Mouse (Mus musculus): ENCODE results near the gene Otop1.

DNA sequence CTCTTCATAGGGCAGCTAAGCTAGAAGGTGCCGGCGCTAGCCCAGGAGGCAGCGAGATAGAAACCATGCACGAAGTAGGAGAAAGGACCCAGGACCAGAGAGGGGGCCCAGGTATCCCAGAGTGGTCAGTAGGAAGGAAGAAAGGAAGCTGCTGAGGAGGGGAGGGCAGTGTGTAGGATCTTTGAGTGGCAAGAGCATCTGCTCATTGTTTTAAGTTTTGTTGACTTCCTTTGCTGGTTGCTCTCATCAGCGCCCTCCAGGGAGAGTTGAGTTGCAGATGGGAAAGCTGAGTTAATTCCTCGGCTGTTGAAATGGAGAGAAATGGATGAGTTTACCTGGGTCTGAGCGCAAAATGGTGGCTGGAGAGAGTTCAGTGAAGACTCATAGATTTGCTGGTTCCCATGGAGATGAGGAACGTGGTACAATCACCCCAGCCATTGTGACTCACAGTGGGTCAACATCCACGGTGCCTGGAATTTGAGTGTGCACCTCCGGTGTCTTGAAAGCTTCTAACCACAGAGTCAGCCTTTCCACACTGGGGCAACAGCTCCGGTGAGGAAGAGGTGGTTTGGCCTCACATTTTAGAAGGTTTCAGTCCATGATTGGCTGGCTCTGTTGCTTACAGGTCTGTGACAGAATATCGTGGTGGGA lies 26.1 kb downstream of the Otop1 start:
- TF ChIP-seq EP300 (IDR thresholded peaks at IDR 0.05; ENCODE audit: low read depth) (no peak), CTCF (IDR thresholded peaks at IDR 0.05; ENCODE audit: low read depth) (no peak)
